Mouse (Mus musculus) megakaryocyte-erythroid progenitor cell, adult 5 weeks (primary cell): ENCODE measurements around the gene Hist3h2a. TPM values are rescaled to one million over a fixed set of nuclear protein-coding genes. Genes with fewer than 3 reads are reported as not detected.

Source experiments
- polyA plus RNA-seq: library from polyadenylated mRNA; stranded (reverse); fragments of >175 nt; gene quantifications from 2 replicates; pipeline ENCODE4 v1.2.3, GENCODE M21; 2012

Hist3h2a gene
- 33.2 and 37.5 TPM in 2 replicates for polyA plus RNA-seq

DNA sequence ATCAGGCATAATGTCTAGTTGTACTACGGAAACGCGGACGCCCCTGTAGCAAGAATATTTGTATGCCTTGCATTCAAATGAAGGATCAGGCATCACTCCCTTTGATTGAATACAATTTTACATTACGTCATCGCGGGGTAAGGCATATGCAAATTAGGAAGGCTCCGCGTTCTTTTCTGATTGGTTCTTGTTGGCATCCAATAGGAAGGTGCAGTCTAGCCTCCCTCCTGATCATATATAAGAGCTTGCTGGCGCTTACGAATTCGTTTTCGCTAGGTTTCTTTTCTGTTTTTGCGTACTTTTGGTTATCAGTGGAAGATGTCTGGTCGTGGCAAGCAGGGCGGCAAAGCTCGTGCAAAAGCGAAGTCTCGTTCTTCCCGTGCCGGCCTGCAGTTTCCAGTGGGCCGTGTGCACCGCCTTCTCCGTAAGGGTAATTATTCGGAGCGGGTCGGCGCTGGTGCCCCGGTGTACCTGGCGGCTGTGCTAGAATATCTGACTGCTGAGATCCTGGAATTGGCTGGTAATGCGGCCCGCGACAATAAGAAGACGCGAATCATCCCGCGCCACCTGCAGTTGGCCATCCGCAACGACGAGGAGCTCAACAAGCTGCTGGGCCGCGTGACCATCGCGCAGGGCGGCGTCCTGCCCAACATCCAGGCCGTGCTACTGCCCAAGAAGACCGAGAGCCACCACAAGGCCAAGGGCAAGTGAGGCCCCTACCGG lies at the start of gene Hist3h2a, which contains the start of gene Trim17:
Gene Hist3h2a, plus strand, starts transcription at position 266 of the 723 bp plus-strand sequence.
Gene Trim17, plus strand, starts transcription at position 266 of the 723 bp plus-strand sequence.

DNA sequence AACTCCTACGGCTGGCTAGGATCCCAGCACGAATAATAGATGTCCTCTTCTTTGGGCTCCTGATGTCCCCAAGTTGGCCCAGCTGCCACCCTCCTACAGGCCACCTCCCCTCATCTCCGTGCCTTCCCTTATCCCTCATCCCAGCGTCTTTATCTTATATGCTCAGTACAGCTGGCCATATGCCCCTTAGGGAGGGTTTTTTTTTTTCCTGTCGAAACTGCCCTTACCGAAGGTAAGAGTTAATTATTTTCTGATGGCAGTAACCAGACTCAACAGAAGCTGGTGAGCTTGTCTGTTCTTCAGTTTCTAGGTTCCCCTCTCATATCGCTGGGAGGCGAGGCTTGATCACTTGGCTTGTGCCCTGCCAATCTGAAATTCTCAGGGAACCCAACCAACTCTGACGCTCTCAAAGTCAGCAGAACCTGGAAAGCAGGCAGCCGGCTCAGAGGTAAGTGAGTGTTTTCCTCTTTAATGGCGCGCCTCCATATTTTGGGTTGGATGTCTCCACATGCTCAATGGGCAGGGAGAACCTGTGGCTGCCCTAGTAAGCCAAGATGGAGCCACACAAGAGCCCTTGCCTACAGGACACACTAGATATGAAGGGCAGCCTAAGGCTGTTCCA lies 36.6 kb upstream of the Hist3h2a start, which contains the start of gene Btnl10:
Gene Btnl10, plus strand, starts transcription at position 164 of the 622 bp plus-strand sequence.

DNA sequence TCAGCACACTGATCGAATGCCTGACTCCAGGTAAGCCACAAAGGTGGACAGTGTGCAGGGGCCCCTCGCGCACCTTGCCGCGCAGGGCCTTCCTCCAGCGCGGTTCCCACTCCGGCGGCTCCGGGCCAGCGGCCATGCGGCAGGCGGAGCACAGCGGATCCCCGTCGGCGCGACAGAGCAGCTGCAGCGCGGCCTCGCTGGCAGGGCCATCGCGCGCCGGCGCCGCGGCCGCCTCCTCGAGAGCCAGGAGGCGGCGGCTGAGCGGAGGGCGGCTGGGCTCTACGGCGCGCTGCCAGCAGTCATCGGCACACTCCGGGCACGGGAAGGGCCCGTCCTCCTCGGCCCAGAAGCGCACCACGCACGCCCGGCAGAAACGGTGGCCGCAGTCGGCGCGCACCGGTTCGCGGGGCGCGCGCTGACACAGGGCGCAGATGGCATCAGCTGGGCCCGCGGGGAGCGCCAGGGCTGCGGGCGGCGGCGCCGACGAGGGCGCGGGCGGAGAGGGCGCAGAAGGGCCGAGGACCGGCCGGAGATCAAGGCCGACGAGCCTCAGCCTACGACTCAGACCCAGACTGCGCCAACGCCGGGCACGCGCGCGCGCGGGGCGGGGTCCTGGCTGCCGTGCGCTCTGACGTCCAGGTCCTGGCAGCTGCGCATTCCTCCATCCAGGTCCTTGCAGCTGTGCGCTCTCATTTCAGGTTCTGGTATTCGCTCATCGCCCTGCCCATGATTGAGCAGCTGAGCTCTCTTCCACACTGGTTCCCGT lies 16.0 kb upstream of the Hist3h2a start, which contains the start of gene Rnf187:
Gene Rnf187, minus strand, starts transcription at position 595 of the 766 bp plus-strand sequence.

DNA sequence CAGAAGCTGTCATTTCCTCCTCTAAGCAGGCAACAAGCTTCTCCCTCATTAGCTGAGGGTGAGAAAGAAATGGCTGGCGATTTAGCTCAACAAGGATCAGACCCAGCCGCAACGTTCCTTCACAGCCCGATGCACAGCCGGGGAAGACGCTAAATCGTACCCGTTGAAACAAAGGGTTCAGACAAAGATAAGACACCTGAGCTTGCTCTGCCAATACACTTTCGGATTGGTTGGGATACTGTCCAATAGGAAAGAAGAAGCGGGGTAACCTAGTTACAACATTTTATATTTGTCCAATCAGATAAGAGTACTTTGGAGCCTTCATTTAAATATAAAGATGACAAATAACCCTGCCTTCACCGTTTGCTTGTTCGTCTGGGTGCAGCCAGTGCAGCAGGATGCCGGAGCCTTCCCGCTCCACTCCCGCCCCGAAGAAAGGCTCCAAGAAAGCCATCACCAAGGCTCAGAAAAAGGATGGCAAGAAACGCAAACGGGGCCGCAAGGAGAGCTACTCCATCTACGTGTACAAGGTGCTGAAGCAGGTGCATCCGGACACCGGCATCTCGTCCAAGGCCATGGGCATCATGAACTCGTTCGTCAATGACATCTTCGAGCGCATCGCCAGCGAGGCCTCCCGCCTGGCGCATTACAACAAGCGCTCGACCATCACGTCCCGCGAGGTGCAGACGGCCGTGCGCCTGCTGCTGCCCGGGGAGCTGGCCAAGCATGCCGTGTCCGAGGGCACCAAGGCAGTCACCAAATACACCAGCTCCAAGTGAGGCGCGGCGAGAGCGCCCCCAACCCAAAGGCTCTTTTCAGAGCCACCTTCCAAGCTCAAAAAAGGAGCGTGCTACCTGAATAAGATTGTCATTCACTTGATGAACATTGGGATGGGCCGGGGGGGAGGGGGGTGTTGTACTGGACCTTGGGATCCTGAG lies 5.7 kb upstream of the Hist3h2a start, which contains the start of gene Hist3h2ba:
Gene Hist3h2ba, plus strand, starts transcription at position 379 of the 938 bp plus-strand sequence.

DNA sequence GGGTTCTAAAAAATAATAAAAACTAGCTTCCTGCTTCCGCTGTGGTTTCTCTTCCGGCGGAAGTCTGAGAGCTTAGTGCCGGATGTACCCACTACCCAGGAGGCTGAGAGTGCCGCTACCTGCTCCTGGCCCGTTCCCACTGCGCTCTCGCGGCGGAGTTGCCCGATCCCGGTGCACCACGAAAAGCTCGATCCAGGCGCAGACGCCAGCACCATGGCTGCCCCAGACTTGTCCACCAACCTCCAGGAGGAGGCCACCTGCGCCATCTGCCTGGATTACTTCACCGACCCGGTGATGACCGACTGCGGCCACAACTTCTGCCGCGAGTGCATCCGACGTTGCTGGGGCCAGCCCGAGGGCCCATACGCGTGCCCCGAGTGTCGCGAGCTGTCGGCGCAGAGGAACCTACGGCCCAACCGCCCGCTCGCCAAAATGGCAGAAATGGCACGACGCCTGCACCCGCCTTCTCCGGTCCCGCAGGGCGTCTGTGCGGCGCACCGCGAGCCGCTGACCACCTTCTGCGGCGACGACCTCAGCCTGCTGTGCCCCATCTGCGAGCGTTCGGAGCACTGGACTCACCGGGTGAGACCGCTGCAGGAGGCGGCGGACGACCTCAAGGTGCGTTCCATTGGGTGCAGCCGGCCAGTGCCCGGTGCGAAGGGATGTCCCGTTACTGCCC lies 23.7 kb downstream of the Hist3h2a start, which contains the start of gene Trim11:
Gene Trim11, plus strand, starts transcription at position 67 of the 679 bp plus-strand sequence.

Other genes with a start within 250 kb of the Hist3h2a start
- 0.05 and 0.06 TPM in 2 replicates for gene Olfr318, start 230.7 kb upstream of the Hist3h2a start, polyA plus RNA-seq
- gene Olfr317, start 215.5 kb upstream of the Hist3h2a start, polyA plus RNA-seq, result not detected in 2 replicates
- not detected in 2 replicates for gene Olfr316, start 202.0 kb upstream of the Hist3h2a start, polyA plus RNA-seq
- not detected in 2 replicates for gene Olfr315, start 181.5 kb upstream of the Hist3h2a start, polyA plus RNA-seq
- gene Olfr314, start 171.7 kb upstream of the Hist3h2a start, polyA plus RNA-seq, result not detected in 2 replicates
- gene Fam183b, start 152.7 kb upstream of the Hist3h2a start, polyA plus RNA-seq, result not detected in 2 replicates
- gene Olfr313, start 139.7 kb upstream of the Hist3h2a start, polyA plus RNA-seq, result not detected in 2 replicates
- 0.12 TPM in 1 of 2 replicates, not detected in the other for gene Olfr312, start 125.4 kb upstream of the Hist3h2a start, polyA plus RNA-seq
- gene Olfr311, start 115.4 kb upstream of the Hist3h2a start, polyA plus RNA-seq, result not detected in 2 replicates
- gene Gm12258, start 107.5 kb upstream of the Hist3h2a start, polyA plus RNA-seq, result 0.03 TPM in 1 of 2 replicates, not detected in the other
- 0.07 and 0.31 TPM in 2 replicates for gene 2810021J22Rik, start 87.5 kb upstream of the Hist3h2a start, polyA plus RNA-seq
- 1.3 and 1.4 TPM in 2 replicates for gene Zfp39, start 50.5 kb upstream of the Hist3h2a start, polyA plus RNA-seq
- gene Btnl10, start 36.8 kb upstream of the Hist3h2a start, polyA plus RNA-seq, result 3.1 and 3.4 TPM in 2 replicates
- 297 and 316 TPM in 2 replicates for gene Rnf187, start 15.8 kb upstream of the Hist3h2a start, polyA plus RNA-seq
- gene Hist3h2ba, start 5.8 kb upstream of the Hist3h2a start, polyA plus RNA-seq, result 4.6 and 7.4 TPM in 2 replicates
- gene Trim17, start within 50 bp of the Hist3h2a start, polyA plus RNA-seq, result 0.24 and 0.28 TPM in 2 replicates
- 55.3 and 59.9 TPM in 2 replicates for gene Trim11, start 23.4 kb downstream of the Hist3h2a start, polyA plus RNA-seq
- gene Obscn, start 181.7 kb downstream of the Hist3h2a start, polyA plus RNA-seq, result 0.23 and 0.43 TPM in 2 replicates
- 11.0 and 12.0 TPM in 2 replicates for gene Iba57, start 209.1 kb downstream of the Hist3h2a start, polyA plus RNA-seq
- gene Gjc2, start 228.5 kb downstream of the Hist3h2a start, polyA plus RNA-seq, result 0.06 TPM in 1 of 2 replicates, not detected in the other
- gene Guk1, start 237.5 kb downstream of the Hist3h2a start, polyA plus RNA-seq, result 99.1 and 101 TPM in 2 replicates
- gene Mrpl55, start 247.8 kb downstream of the Hist3h2a start, polyA plus RNA-seq, result 36.9 and 39.6 TPM in 2 replicates